Mouse (Mus musculus) CH12.LX (cell line): ENCODE measurements around the gene Dpyd. TPM values are rescaled to one million over a fixed set of nuclear protein-coding genes. Genes with fewer than 3 reads are reported as not detected.

ENCODE experiments used
- DNase-seq: peaks from one replicate; pipeline ENCODE4 v3.0.0-alpha.2; 2013; ENCODE audit errors: extremely low read depth
- H3K27ac ChIP-seq: 2 replicates; pipeline ENCODE4 v1.5.1; 2012; ENCODE audit warnings: low read depth, mild to moderate bottlenecking, control low read depth, moderate library complexity; ENCODE audit not compliant: insufficient read depth
- H3K27me3 ChIP-seq: replicated peaks from 2 replicates; pipeline ENCODE3; 2012; ENCODE audit warnings: inconsistent platforms
- H3K36me3 ChIP-seq, 2 experiments: replicated peaks in 1 of 2; 2 replicates each; pipeline versions ENCODE3 to v1.6.1; 2012; ENCODE audit warnings: inconsistent platforms in 1 of 2, low read length in 1 of 2, mild to moderate bottlenecking in 1 of 2, mixed read lengths in 1 of 2, moderate library complexity in 1 of 2; ENCODE audit not compliant: control insufficient read depth in 1 of 2, insufficient read depth in 1 of 2
- H3K4me1 ChIP-seq, 2 experiments: 2 replicates each; pipeline ENCODE4 v1.6.1; 2012; ENCODE audit warnings: inconsistent platforms in 1 of 2, moderate library complexity in 1 of 2; ENCODE audit not compliant: insufficient read depth in 2 of 2, control insufficient read depth in 1 of 2
- H3K4me2 ChIP-seq: 2 replicates; pipeline ENCODE4 v1.6.1; 2012; ENCODE audit warnings: low read depth, mild to moderate bottlenecking, control low read depth; ENCODE audit not compliant: poor library complexity, insufficient read depth, severe bottlenecking
- H3K4me3 ChIP-seq, 3 experiments: fragments of 150-350 bp in 1 of 3; sonication (generic) in 1 of 3; replicated peaks in 1 of 3; 2 replicates each; pipeline versions ENCODE3 to v1.5.1; 2011 to 2012; ENCODE audit warnings: low read depth in 2 of 3, low read length in 2 of 3, mild to moderate bottlenecking in 2 of 3, moderate library complexity in 2 of 3, control low read depth in 1 of 3, improper control_type of control experiment in 1 of 3, inconsistent platforms in 1 of 3, mixed read lengths in 1 of 3; ENCODE audit not compliant: poor library complexity in 1 of 3
- H3K79me2 ChIP-seq: replicated peaks from 2 replicates; pipeline ENCODE4 v1.6.1; 2012; ENCODE audit warnings: mild to moderate bottlenecking, moderate library complexity; ENCODE audit not compliant: control insufficient read depth, poor library complexity, insufficient read depth, severe bottlenecking; ENCODE audit errors: extremely low read depth
- H3K9ac ChIP-seq: 2 replicates; pipeline ENCODE4 v1.6.1; 2012; ENCODE audit warnings: low read depth, mild to moderate bottlenecking, control low read depth, moderate library complexity; ENCODE audit not compliant: insufficient read depth
- H3K9me3 ChIP-seq: replicated peaks from 2 replicates; pipeline ENCODE3; 2012; ENCODE audit warnings: low read length, inconsistent platforms, mixed read lengths
- BHLHE40 ChIP-seq: IDR thresholded peaks from 2 replicates; pipeline ENCODE4 v1.6.1; 2011; ENCODE audit warnings: mild to moderate bottlenecking, low read depth, low read length, improper control_type of control experiment
- CTCF ChIP-seq, 2 experiments: IDR thresholded peaks in 1 of 2; conservative IDR thresholded peaks in 1 of 2; 2 replicates each; pipeline ENCODE4 v1.5.1; 2011 to 2012; ENCODE audit warnings: low read depth in 2 of 2, low read length in 2 of 2, improper control_type of control experiment in 1 of 2, inconsistent platforms in 1 of 2, mild to moderate bottlenecking in 1 of 2, moderate library complexity in 1 of 2
- EP300 ChIP-seq: IDR thresholded peaks from 2 replicates; pipeline ENCODE4 v1.6.1; 2011; ENCODE audit warnings: low read length, improper control_type of control experiment
- ETS1 ChIP-seq: conservative IDR thresholded peaks from 2 replicates; pipeline ENCODE4 v1.6.1; 2012; ENCODE audit warnings: low read depth, mild to moderate bottlenecking, inconsistent platforms, low read length, improper control_type of control experiment, moderate library complexity
- JUN ChIP-seq: IDR thresholded peaks from 2 replicates; pipeline ENCODE4 v1.6.1; 2011; ENCODE audit warnings: low read depth, mild to moderate bottlenecking, low read length, improper control_type of control experiment, moderate library complexity; ENCODE audit not compliant: insufficient read depth
- JUND ChIP-seq: conservative IDR thresholded peaks from 2 replicates; pipeline ENCODE4 v1.6.1; 2011; ENCODE audit warnings: low read depth, low read length, improper control_type of control experiment
- MAZ ChIP-seq: IDR thresholded peaks from 2 replicates; pipeline ENCODE4 v1.6.1; 2012; ENCODE audit warnings: low read depth, mild to moderate bottlenecking, inconsistent platforms, low read length, improper control_type of control experiment, moderate library complexity
- NELFE ChIP-seq: IDR thresholded peaks from 2 replicates; pipeline ENCODE4 v1.6.1; 2011; ENCODE audit warnings: low read depth, low read length, improper control_type of control experiment
- PAX5 ChIP-seq: IDR thresholded peaks from 2 replicates; pipeline ENCODE4 v1.6.1; 2012; ENCODE audit warnings: low read length, inconsistent platforms, mixed read lengths
- RCOR1 ChIP-seq: conservative IDR thresholded peaks from 2 replicates; pipeline ENCODE4 v1.6.1; 2012; ENCODE audit warnings: low read depth, mild to moderate bottlenecking, inconsistent platforms, low read length, improper control_type of control experiment
- SIN3A ChIP-seq: IDR thresholded peaks from 2 replicates; pipeline ENCODE4 v1.6.1; 2012; ENCODE audit warnings: low read length, improper control_type of control experiment, inconsistent platforms
- TBP ChIP-seq: conservative IDR thresholded peaks from 2 replicates; pipeline ENCODE4 v1.6.1; 2011; ENCODE audit warnings: low read depth, low read length, improper control_type of control experiment
- UBTF ChIP-seq: IDR thresholded peaks from 2 replicates; pipeline ENCODE4 v1.6.1; 2012; ENCODE audit warnings: low read depth, mild to moderate bottlenecking, inconsistent platforms, low read length, improper control_type of control experiment, moderate library complexity
- ZC3H11A ChIP-seq: IDR thresholded peaks from 2 replicates; pipeline ENCODE4 v1.6.1; 2012; ENCODE audit warnings: low read depth, mild to moderate bottlenecking, inconsistent platforms, low read length, improper control_type of control experiment
- ZMIZ1 ChIP-seq: IDR thresholded peaks from 2 replicates; pipeline ENCODE4 v1.6.1; 2012; ENCODE audit warnings: low read depth, mild to moderate bottlenecking, inconsistent platforms, low read length, improper control_type of control experiment
- ZNF384 ChIP-seq: IDR thresholded peaks from 2 replicates; pipeline ENCODE4 v1.6.1; 2012; ENCODE audit warnings: low read depth, low read length, improper control_type of control experiment, inconsistent platforms
- dilution Hi-C: fragments of 300-500 bp; cut with MboI; formaldehyde crosslinking; loops from 2 replicates; pipeline ENCODE4 v1.14.3; 2020; ENCODE audit warnings: low sequenced_read_pairs; ENCODE audit not compliant: extremely low pct_unique_long_range_greater_than_20kb, extremely low pct_ligation_motif_present
- in situ Hi-C: fragments of 300-500 bp; cut with MboI; formaldehyde crosslinking; loops from 3 replicates; pipeline ENCODE4 v1.14.3; 2019; ENCODE audit warnings: low sequenced_read_pairs, low pct_ligation_motif_present, low pct_unique_long_range_greater_than_20kb, mixed read lengths
- polyA plus RNA-seq: library from polyadenylated mRNA; unstranded; fragments of >175 nt; gene quantifications from 2 replicates; pipeline ENCODE4 v1.2.1, GENCODE M21; 2012; ENCODE audit warnings: low read depth; ENCODE audit not compliant: insufficient read length
- total RNA-seq, 2 experiments: library from RNA; depleted of rRNA; stranded (reverse); fragments of 300-350 nt in 1 of 2; fragments of >200 nt in 1 of 2; gene quantifications; 2 replicates each; pipeline ENCODE4 v1.2.3; 2012 to 2014

Gene Dpyd
- total and polyA plus RNA-seq, 3 experiments: not detected

GRCm38 (mm10) chr3:118850613-118851527 is 288.9 kb downstream of the Dpyd start:
- no peaks in the 10 kb centered on the region for H3K36me3 ChIP-seq
- no peak for DNase-seq
- peaks cover 26% of the 10 kb centered on the region for H3K9me3 ChIP-seq
- no peaks in the 10 kb centered on the region for H3K79me2 ChIP-seq
- no peaks in the 10 kb centered on the region for H3K27me3 ChIP-seq
- H3K9ac ChIP-seq: no peak overlapping the region
- H3K27ac ChIP-seq: no peak overlapping the region
- H3K4me2 ChIP-seq: no peak overlapping the region
- in situ Hi-C loops: no loop called here
- dilution Hi-C loops: no loop called here
- no peak overlapping the region for H3K4me3 ChIP-seq
- no peaks in the 10 kb centered on the region for H3K4me1 ChIP-seq
- TF ChIP-seq NELFE (no peak), EP300 (no peak), ZNF384 (no peak), MAZ (no peak), UBTF (no peak)

- Histone ChIP-seq H3K4me2 (no peak overlapping the region), H3K27me3 (no peaks in the 10 kb centered on the region), H3K27ac (no peak overlapping the region), H3K4me3 (no peak overlapping the region), H3K4me1 (no peaks in the 10 kb centered on the region), H3K9ac (no peak overlapping the region), H3K9me3 (peaks cover 30% of the 10 kb centered on the region), H3K36me3 (no peaks in the 10 kb centered on the region), H3K79me2 (no peaks in the 10 kb centered on the region)
- dilution Hi-C loops: no loop called here
- in situ Hi-C loops: no loop called here
- TF ChIP-seq SIN3A (no peak), JUND (no peak), TBP (no peak), ZC3H11A (no peak), CTCF (conservative IDR thresholded peaks at IDR 0.05 in 1 of 2, IDR thresholded peaks at IDR 0.05 in 1 of 2; ENCODE audit: low read depth in 2 of 2, low read length in 2 of 2) (no peak)
- DNase-seq: no peak
Observed at GRCm38 (mm10) chr3:118852711-118853110, 290.8 kb downstream of the Dpyd start.

- in situ Hi-C loops: no loop called here
- H3K4me1 ChIP-seq: no peaks in the 10 kb centered on the region
- no peak overlapping the region for H3K4me3 ChIP-seq
- dilution Hi-C loops: no loop called here
- no peak for DNase-seq
- H3K36me3 ChIP-seq: no peaks in the 10 kb centered on the region
- no peaks in the 10 kb centered on the region for H3K27me3 ChIP-seq
- H3K9me3 ChIP-seq: peaks cover 30% of the 10 kb centered on the region
- H3K27ac ChIP-seq: no peak overlapping the region
- no peaks in the 10 kb centered on the region for H3K79me2 ChIP-seq
- TF ChIP-seq BHLHE40 (no peak), PAX5 (no peak), ZMIZ1 (no peak), RCOR1 (no peak), ETS1 (no peak), ZNF384 (no peak), JUN (no peak), SIN3A (no peak)
- H3K9ac ChIP-seq: no peak overlapping the region
- no peak overlapping the region for H3K4me2 ChIP-seq
Observed at GRCm38 (mm10) chr3:118855411-118855810, 293.5 kb downstream of the Dpyd start.
